Mouse (Mus musculus) MEL (cell line): ENCODE data around the gene Igdcc3. TPM values are rescaled to one million over a fixed set of nuclear protein-coding genes. Genes with fewer than 3 reads are reported as not detected.

ENCODE experiments used
- DNase-seq: peaks from one replicate; pipeline ENCODE4 v3.0.0; 2011; ENCODE audit warnings: low read depth, low spot score
- H3K27ac ChIP-seq: 2 replicates; pipeline ENCODE4 v1.5.1; 2012; ENCODE audit warnings: low read depth, mild to moderate bottlenecking, control low read depth, low read length, moderate library complexity; ENCODE audit not compliant: control insufficient read depth
- H3K27me3 ChIP-seq, 2 experiments: fragments of 150-350 bp in 1 of 2; sonication (generic) in 1 of 2; 2 replicates each; pipeline ENCODE4 v1.6.1; 2012; ENCODE audit warnings: low read length in 2 of 2, mild to moderate bottlenecking in 2 of 2, improper control_type of control experiment in 1 of 2, moderate library complexity in 1 of 2; ENCODE audit not compliant: insufficient read depth in 2 of 2, control insufficient read depth in 1 of 2
- H3K36me3 ChIP-seq, 2 experiments: 2 replicates each; pipeline ENCODE4 v1.6.1; 2012 to 2014; ENCODE audit warnings: low read length in 2 of 2, improper control_type of control experiment in 1 of 2, inconsistent platforms in 1 of 2, mild to moderate bottlenecking in 1 of 2; ENCODE audit not compliant: insufficient read depth in 2 of 2, control insufficient read depth in 1 of 2
- H3K4me1 ChIP-seq, 2 experiments: fragments of 150-350 bp in 1 of 2; sonication (generic) in 1 of 2; 2 replicates each; pipeline ENCODE4 v1.6.1; 2012; ENCODE audit warnings: low read length in 2 of 2, improper control_type of control experiment in 1 of 2, mild to moderate bottlenecking in 1 of 2; ENCODE audit not compliant: insufficient read depth in 2 of 2, control insufficient read depth in 1 of 2
- H3K4me3 ChIP-seq, 2 experiments: fragments of 150-350 bp in 1 of 2; sonication (generic) in 1 of 2; 2 replicates each; pipeline ENCODE4 v1.5.1; 2012; ENCODE audit warnings: low read depth in 2 of 2, low read length in 2 of 2, mild to moderate bottlenecking in 2 of 2, moderate library complexity in 2 of 2, control low read depth in 1 of 2, improper control_type of control experiment in 1 of 2; ENCODE audit not compliant: control insufficient read depth in 1 of 2, insufficient read depth in 1 of 2
- H3K79me2 ChIP-seq: 2 replicates; pipeline ENCODE4 v1.6.1; 2012; ENCODE audit warnings: mild to moderate bottlenecking, low read length, moderate library complexity; ENCODE audit not compliant: control insufficient read depth, poor library complexity, insufficient read depth
- H3K9ac ChIP-seq: 2 replicates; pipeline ENCODE4 v1.6.1; 2012; ENCODE audit warnings: low read depth, mild to moderate bottlenecking, control low read depth, low read length, moderate library complexity; ENCODE audit not compliant: control insufficient read depth, poor library complexity, severe bottlenecking
- H3K9me3 ChIP-seq: fragments of 150-350 bp; sonication (generic); replicated peaks from 2 replicates; pipeline ENCODE4 v1.6.1; 2012; ENCODE audit warnings: mild to moderate bottlenecking, low read length, improper control_type of control experiment, moderate library complexity; ENCODE audit not compliant: insufficient read depth
- CHD2 ChIP-seq: IDR thresholded peaks from 2 replicates; pipeline ENCODE4 v1.6.1; 2011; ENCODE audit warnings: low read length, improper control_type of control experiment
- CTCF ChIP-seq, 3 experiments: IDR thresholded peaks in 2 of 3; conservative IDR thresholded peaks in 1 of 3; 2 replicates each; pipeline ENCODE4 v1.5.1; 2011 to 2012; ENCODE audit warnings: low read length in 3 of 3, low read depth in 2 of 3, mild to moderate bottlenecking in 2 of 3, improper control_type of control experiment in 1 of 3, inconsistent platforms in 1 of 3, mixed read lengths in 1 of 3, moderate library complexity in 1 of 3; ENCODE audit not compliant: control insufficient read depth in 1 of 3, insufficient read depth in 1 of 3, poor library complexity in 1 of 3, severe bottlenecking in 1 of 3
- E2F4 ChIP-seq: IDR thresholded peaks from 2 replicates; pipeline ENCODE4 v1.6.1; 2011; ENCODE audit warnings: low read depth, low read length, improper control_type of control experiment, borderline replicate concordance
- ELF1 ChIP-seq: IDR thresholded peaks from 2 replicates; pipeline ENCODE4 v1.6.1; 2014; ENCODE audit warnings: low read depth, mild to moderate bottlenecking, inconsistent platforms, low read length, improper control_type of control experiment, moderate library complexity
- ETS1 ChIP-seq: IDR thresholded peaks from 2 replicates; pipeline ENCODE4 v1.6.1; 2012; ENCODE audit warnings: low read depth, mild to moderate bottlenecking, inconsistent platforms, low read length, improper control_type of control experiment, moderate library complexity
- HCFC1 ChIP-seq: IDR thresholded peaks from 2 replicates; pipeline ENCODE4 v1.6.1; 2012; ENCODE audit warnings: low read depth, mild to moderate bottlenecking, inconsistent platforms, low read length, improper control_type of control experiment, moderate library complexity
- MAX ChIP-seq: IDR thresholded peaks from 2 replicates; pipeline ENCODE4 v1.6.1; 2011; ENCODE audit warnings: low read length, improper control_type of control experiment
- MEF2A ChIP-seq: IDR thresholded peaks from 2 replicates; pipeline ENCODE4 v1.6.1; 2014; ENCODE audit warnings: low read depth, mild to moderate bottlenecking, inconsistent platforms, low read length, improper control_type of control experiment; ENCODE audit not compliant: poor library complexity, insufficient replicate concordance, severe bottlenecking; ENCODE audit errors: extremely low read depth
- MXI1 ChIP-seq: IDR thresholded peaks from 2 replicates; pipeline ENCODE4 v1.6.1; 2011; ENCODE audit warnings: mild to moderate bottlenecking, low read depth, low read length, improper control_type of control experiment
- NRF1 ChIP-seq: IDR thresholded peaks from 2 replicates; pipeline ENCODE4 v1.6.1; 2014; ENCODE audit warnings: low read depth, mild to moderate bottlenecking, inconsistent platforms, low read length, improper control_type of control experiment, moderate library complexity; ENCODE audit not compliant: poor library complexity, insufficient read depth, severe bottlenecking
- POLR2A ChIP-seq, 2 experiments: IDR thresholded peaks; 2 replicates each; pipeline ENCODE4 v1.6.1; 2011 to 2012; ENCODE audit warnings: low read length in 2 of 2, mild to moderate bottlenecking in 2 of 2, control low read depth in 1 of 2, improper control_type of control experiment in 1 of 2, low read depth in 1 of 2, moderate library complexity in 1 of 2; ENCODE audit not compliant: control insufficient read depth in 1 of 2, insufficient read depth in 1 of 2, poor library complexity in 1 of 2
- POLR2AphosphoS5 ChIP-seq: IDR thresholded peaks from 2 replicates; pipeline ENCODE4 v1.6.1; 2012; ENCODE audit warnings: low read depth, borderline replicate concordance, mild to moderate bottlenecking, inconsistent platforms, low read length, moderate library complexity, mixed read lengths
- TAL1 ChIP-seq: IDR thresholded peaks from 2 replicates; pipeline ENCODE4 v1.6.1; 2012; ENCODE audit warnings: mild to moderate bottlenecking, inconsistent platforms, low read length, moderate library complexity, mixed read lengths
- TBP ChIP-seq: IDR thresholded peaks from 2 replicates; pipeline ENCODE4 v1.8.0; 2011; ENCODE audit warnings: low read depth, low read length, improper control_type of control experiment
- TCF12 ChIP-seq: IDR thresholded peaks from 2 replicates; pipeline ENCODE4 v1.6.1; 2014; ENCODE audit warnings: low read depth, mild to moderate bottlenecking, inconsistent platforms, low read length, improper control_type of control experiment, moderate library complexity
- UBTF ChIP-seq: IDR thresholded peaks from 2 replicates; pipeline ENCODE4 v1.6.1; 2012; ENCODE audit warnings: low read depth, mild to moderate bottlenecking, inconsistent platforms, low read length, improper control_type of control experiment, moderate library complexity, borderline replicate concordance; ENCODE audit not compliant: insufficient read depth
- USF2 ChIP-seq, 2 experiments: IDR thresholded peaks; 2 replicates each; pipeline ENCODE4 v1.6.1; 2011 to 2012; ENCODE audit warnings: improper control_type of control experiment in 2 of 2, low read length in 2 of 2, borderline replicate concordance in 1 of 2, inconsistent platforms in 1 of 2, low read depth in 1 of 2, mild to moderate bottlenecking in 1 of 2; ENCODE audit not compliant: insufficient read depth in 1 of 2
- ZC3H11A ChIP-seq: IDR thresholded peaks from 2 replicates; pipeline ENCODE4 v1.6.1; 2012; ENCODE audit warnings: low read depth, mild to moderate bottlenecking, inconsistent platforms, low read length, improper control_type of control experiment
- ZKSCAN1 ChIP-seq: IDR thresholded peaks from 2 replicates; pipeline ENCODE4 v1.6.1; 2012; ENCODE audit warnings: low read depth, mild to moderate bottlenecking, inconsistent platforms, low read length, improper control_type of control experiment, moderate library complexity
- polyA plus RNA-seq, 2 experiments: library from polyadenylated mRNA; stranded (reverse) in 1 of 2; unstranded in 1 of 2; fragments of >175 nt in 1 of 2; fragments of >200 nt in 1 of 2; gene quantifications; 2 replicates each; pipeline versions ENCODE4 v1.2.1 to v1.2.4; 2012; ENCODE audit warnings: low replicate concordance in 2 of 2, low read depth in 1 of 2; ENCODE audit not compliant: insufficient read length in 2 of 2, insufficient read depth in 1 of 2, missing spikeins in 1 of 2
- total RNA-seq: library from RNA; depleted of rRNA; stranded (reverse); fragments of 300-350 nt; gene quantifications from 2 replicates; pipeline ENCODE4 v1.2.3, GENCODE M21; 2012; rRNA removed

The Igdcc3 gene
- total RNA-seq (not detected in 2 replicates), polyA plus RNA-seq (not detected)

DNA sequence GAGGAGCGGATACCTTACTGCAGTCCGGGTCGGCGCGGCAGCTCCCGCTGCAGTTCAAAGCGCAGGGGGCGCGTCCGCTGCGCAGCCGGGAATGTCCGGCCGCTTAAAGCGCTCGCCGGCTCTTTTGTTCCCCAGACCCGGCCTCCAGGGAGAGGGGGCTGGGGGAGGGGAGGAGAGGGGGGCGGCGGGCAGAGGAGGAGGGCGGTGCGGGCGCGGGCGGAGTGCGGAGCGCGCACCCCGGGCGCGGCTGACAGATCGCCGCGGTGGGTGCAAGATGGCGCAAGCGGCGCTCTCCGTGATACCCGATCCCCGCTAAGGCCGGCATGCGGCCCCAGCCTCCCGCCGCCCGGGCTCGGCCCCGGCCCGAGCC is at the start of gene Igdcc3:
Gene Igdcc3, plus strand, starts transcription at position 254 of the 370 bp plus-strand sequence.
- no peaks in the 10 kb centered on the region for H3K4me1 ChIP-seq
- no peaks in the 10 kb centered on the region for H3K9me3 ChIP-seq
- peaks cover 0 to 1% of the 10 kb centered on the region in 2 experiments; a peak in 1 of 4 replicates for H3K27me3 ChIP-seq
- 0 out of 4 replicates have a peak, but pooled peaks cover 0 to 2% of the 10 kb centered on the region in 2 experiments for H3K36me3 ChIP-seq
- no peaks in the 10 kb centered on the region for H3K79me2 ChIP-seq
- H3K4me3 ChIP-seq: no peak within 1 kb of the TSS
- TF ChIP-seq UBTF (no peak), MEF2A (no peak), ELF1 (no peak), TBP (no peak), POLR2A (IDR thresholded peaks at IDR 0.05; ENCODE audit: control insufficient read depth in 1 of 2, insufficient read depth in 1 of 2, low read depth in 1 of 2, low read length in 2 of 2, poor library complexity in 1 of 2) (no peak), TAL1 (no peak)
- H3K27ac ChIP-seq: no peak within 1 kb of the TSS
- DNase-seq: no peak
- H3K9ac ChIP-seq: no peak within 1 kb of the TSS

DNA sequence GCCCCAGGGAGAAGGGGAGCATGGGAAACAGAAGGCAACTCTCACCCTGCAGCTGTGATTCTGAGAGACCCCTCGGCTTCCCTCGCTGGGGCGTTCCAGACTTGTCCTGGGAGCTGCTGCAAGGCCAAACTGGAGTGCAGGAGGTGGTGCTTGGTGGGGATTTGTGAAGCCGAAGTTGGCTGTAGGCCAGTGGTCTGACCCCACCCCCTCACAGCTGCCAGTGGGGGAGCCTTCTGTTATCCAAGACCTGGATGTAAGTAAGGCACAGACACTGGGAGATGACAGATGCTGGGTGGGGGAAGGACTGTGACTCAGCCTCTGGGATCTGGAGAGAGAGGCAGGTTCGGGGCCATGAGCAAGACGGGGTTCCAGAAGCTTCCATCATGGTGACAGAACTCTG is 46.8 kb upstream of the Igdcc3 start:
- H3K27me3 ChIP-seq: peaks cover 0 to 2% of the 10 kb centered on the region in 2 experiments; a peak in 1 of 4 replicates
- H3K9me3 ChIP-seq: no peaks in the 10 kb centered on the region
- no peak overlapping the region for H3K9ac ChIP-seq
- H3K36me3 ChIP-seq: no peaks in the 10 kb centered on the region
- no peak for DNase-seq
- TF ChIP-seq E2F4 (no peak), ZKSCAN1 (no peak), TBP (no peak), MAX (no peak), ELF1 (no peak), HCFC1 (no peak), USF2 (IDR thresholded peaks at IDR 0.05; ENCODE audit: borderline replicate concordance in 1 of 2, insufficient read depth in 1 of 2, low read depth in 1 of 2, low read length in 2 of 2) (no peak), ZC3H11A (no peak), CTCF (IDR thresholded peaks at IDR 0.05 in 2 of 3, conservative IDR thresholded peaks at IDR 0.05 in 1 of 3; ENCODE audit: control insufficient read depth in 1 of 3, insufficient read depth in 1 of 3, low read depth in 2 of 3, low read length in 3 of 3, poor library complexity in 1 of 3, severe bottlenecking in 1 of 3) (no peak), MXI1 (no peak), CHD2 (no peak), POLR2AphosphoS5 (no peak), TCF12 (no peak), NRF1 (no peak), ETS1 (no peak)
- no peak overlapping the region for H3K27ac ChIP-seq
- H3K4me1 ChIP-seq: no peaks in the 10 kb centered on the region
- no peak overlapping the region for H3K4me3 ChIP-seq
- no peaks in the 10 kb centered on the region for H3K79me2 ChIP-seq
